Mouse (Mus musculus) spleen, embryonic (tissue): ENCODE results near the gene Agap3.

ENCODE experiments used
- CTCF ChIA-PET: fragments of 350-600 bp; sonication (Branson Sonifier 250); formaldehyde crosslinking; loops from one replicate; lab custom pipeline; 2022; lab: Charles Lee

Gene Agap3

GRCm38 (mm10) chr5:24474025-24474722 is 22.2 kb downstream of the Agap3 start:
- CTCF ChIA-PET, result no interaction called here

- CTCF ChIA-PET, result no interaction called here
Measured at GRCm38 (mm10) chr5:24474723-24475261, 22.8 kb downstream of the Agap3 start.

DNA sequence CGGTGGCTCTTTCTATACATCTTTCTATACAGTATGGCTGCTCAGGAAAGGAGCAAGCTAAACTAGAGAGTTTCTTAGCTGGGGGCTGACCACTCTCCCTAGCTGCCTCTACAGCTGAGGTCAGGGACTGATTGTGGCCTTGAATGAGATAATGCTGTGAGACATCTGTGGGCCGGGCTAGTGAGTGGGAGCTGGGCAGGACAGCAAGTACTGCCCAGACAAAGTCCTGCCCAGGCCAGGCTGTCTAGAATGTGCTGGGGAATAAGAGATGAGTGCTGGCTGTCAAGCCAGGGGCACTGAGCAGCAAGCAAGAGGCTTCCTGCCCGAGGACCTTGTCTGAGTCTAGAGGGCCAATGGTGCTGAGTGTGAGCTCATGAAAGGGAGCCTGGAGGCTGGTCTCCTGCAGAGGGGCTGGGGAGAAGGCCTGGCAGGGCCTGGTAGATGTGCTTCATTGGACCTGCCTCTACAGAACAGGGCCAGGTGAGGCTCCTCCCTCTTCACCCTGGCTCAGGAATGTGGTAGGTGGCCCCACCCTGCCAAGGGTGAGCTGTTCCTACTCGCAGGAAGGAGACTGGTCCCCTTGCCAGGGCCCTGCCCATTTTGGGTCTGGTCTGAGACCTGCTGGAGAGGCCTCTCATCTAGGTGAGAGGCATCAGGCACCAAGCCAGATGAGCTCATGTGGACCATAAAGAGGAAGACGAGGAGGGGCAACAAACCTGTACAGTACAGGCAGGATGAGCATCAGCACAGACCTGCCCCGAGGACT is 23.7 kb downstream of the Agap3 start:
- CTCF ChIA-PET, result interaction anchor here (0.6 kb wide), 1 partner anchor 49 kb away, joined by 3 read pairs; no protein-coding TSS in a partner anchor

- CTCF ChIA-PET, result no interaction called here
Measured at GRCm38 (mm10) chr5:24477909-24478308, 25.9 kb downstream of the Agap3 start.

GRCm38 (mm10) chr5:24481647-24482046 is 29.7 kb downstream of the Agap3 start:
- CTCF ChIA-PET, result no interaction called here

GRCm38 (mm10) chr5:24482247-24483079 is 30.5 kb downstream of the Agap3 start:
- CTCF ChIA-PET, result interaction anchor here (0.5 to 0.6 kb wide), 2 partner anchors 52 to 58 kb away, joined by 3 read pairs; partner anchors contain the start of gene Asb10

DNA sequence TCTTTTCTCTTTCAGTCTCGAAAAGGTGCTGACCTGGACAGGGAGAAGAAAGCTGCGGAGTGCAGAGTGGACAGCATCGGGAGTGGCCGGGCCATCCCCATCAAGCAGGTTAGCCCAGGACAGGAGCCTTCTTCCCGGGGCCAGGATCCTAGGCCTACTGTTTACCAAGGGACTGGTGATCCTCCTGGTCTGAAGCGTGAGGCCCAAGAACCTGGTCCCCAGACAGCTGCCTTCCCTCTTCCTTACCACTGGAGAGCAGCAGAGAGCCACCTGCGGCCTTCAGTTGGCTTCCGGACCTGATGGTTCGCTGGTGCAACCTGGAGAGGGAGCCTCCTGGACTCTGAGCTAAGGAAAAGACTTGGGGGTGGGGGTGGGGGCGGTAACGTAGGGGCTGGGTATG is 31.3 kb downstream of the Agap3 start:
- CTCF ChIA-PET, result interaction anchor here (0.6 kb wide), 1 partner anchor 372 kb away, joined by 3 read pairs; no protein-coding TSS in a partner anchor

DNA sequence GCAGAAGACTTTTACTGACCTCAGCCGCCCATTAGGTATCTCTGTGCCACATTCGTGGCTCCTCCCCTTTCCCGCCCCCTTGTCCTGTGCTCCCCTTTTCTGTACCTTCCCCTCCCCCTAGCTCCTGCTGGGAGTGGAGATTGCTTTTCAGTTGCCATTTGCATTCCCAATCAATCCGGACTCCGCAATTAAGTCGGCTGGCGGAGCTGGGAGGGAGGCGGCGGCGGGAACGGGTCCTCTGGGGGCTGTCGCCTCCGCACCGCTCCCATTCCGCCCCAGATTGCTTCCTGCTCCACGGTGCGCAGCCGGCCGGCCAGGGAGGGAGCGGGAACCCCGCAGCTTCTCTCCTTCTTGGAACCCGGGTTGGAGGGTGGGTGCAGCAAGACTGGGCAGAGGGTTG is 33.0 kb downstream of the Agap3 start:
- CTCF ChIA-PET, result interaction anchor here (1.0 kb wide), 1 partner anchor 33 kb away, joined by 3 read pairs; the partner anchor contains the start of gene Agap3

DNA sequence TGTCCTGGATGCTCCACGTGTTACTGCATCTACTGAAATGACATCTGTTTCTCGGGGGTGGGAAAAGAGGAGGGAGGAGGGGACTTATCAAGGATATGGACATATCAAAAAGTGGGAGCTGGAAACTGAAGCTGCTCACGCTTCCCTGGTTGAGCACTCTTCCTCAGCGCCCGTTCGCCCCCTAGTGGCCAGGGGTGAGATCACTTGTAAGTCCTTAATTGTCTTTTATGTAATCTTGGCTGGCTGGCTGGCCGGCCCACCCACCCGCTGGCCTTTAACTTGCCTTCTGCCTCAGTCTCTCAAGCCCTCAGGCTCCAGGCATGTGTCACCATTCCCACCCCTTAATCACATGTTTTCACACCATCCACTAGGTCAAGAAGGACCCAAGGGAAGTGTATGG is 34.1 kb downstream of the Agap3 start:
- CTCF ChIA-PET, result interaction anchor here (0.6 kb wide), 1 partner anchor 1097 kb away, joined by 4 read pairs; no protein-coding TSS in a partner anchor

DNA sequence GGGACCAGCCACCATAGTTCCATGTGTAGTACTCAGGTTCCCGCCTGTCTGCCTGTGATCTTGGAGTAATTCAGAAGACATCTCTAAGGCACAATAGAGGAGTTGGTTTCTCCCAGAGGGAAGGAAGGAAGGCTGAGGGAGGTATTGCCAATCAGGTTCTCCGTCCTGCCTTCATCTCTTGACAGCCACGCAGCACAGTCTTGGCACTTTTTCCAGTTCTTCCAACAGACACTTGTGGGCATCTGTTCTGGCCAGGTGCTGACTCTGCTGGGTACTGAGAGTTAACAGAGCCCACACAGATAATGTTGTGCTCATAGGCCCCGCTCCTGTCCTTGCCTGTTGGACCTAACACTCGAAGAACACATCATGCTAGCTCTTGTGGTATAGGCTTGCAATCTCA is 34.8 kb downstream of the Agap3 start:
- CTCF ChIA-PET, result no interaction called here

DNA sequence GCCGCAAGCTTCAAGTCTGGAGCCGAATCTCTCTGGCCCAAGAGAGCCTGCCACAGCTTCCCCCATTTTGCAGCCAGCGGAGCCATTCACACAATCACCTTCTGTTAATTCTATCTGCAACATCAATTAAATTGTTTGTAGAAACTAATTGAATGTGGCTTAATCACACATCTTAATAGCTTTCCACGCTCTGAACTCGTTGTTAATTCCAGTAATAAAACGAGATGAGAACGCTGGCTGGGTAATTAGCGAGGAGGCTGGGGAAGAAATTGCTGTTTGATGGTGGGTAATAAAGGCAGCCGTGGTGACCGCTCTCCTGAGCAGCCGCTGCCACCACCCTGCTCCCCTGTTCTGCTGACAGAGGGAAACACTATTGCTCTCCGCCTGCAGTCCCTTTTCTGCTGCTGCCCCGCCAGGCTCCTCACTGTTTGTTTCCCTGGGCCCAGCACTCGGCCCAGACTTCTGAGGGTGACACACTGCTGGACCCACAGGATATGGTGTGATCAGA is 38.5 kb downstream of the Agap3 start:
- CTCF ChIA-PET, result no interaction called here

DNA sequence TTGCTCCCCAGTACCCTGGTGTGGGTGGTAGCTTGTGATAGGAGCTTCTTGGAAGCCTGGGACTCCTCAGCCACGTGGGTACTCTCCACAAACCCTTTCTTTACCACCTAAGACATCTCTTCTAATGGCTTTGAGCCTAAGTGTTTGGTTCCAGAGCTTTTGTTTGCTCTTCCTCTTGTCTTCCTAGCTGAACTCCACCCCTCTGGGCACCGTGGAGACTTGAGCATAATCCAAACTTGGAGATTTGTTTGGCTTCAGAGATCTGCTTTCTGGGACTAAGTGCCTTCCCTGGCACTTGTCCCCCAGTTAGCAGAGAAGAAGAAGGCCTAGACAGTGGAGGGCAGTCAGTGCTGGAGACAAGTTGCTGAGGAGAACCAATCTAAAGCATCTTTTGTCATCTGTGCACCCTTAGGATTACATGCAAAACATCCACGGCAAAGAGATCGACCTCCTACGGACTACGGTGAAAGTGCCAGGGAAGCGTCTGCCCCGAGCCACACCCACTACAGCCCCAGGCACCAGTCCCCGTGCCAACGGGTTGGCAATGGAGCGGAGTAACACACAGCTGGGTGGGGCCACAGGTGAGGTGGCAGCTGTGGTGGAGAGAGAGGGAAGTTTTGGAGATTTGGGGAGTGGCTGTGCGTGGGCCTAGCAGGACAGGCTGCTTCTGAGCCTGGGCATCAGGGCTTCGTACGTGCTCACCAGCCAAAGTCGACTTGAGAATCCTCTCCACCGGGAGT is 40.7 kb downstream of the Agap3 start:
- CTCF ChIA-PET, result no interaction called here

- CTCF ChIA-PET, result no interaction called here
Measured at GRCm38 (mm10) chr5:24495019-24495418, 43.0 kb downstream of the Agap3 start.

DNA sequence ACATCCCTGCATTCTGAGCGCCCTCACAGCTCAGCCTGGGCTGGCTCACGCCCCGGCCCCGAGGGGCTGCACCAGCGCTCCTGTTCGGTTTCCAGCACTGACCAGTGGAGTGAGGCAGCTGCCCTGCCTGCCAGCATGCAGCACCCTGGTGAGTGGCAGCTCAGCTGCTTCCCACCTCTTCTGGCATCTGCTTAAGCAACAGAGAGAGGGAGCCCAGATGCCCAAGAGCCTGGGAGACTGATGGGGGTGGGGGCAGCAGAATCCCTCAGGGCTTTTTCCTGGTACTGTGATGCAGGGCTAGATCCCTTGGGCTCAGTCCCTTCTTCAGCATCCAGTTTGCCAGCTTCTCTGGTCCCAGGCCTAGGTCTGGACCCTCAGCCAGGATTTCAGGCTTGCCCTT is 44.8 kb downstream of the Agap3 start:
- CTCF ChIA-PET, result no interaction called here

DNA sequence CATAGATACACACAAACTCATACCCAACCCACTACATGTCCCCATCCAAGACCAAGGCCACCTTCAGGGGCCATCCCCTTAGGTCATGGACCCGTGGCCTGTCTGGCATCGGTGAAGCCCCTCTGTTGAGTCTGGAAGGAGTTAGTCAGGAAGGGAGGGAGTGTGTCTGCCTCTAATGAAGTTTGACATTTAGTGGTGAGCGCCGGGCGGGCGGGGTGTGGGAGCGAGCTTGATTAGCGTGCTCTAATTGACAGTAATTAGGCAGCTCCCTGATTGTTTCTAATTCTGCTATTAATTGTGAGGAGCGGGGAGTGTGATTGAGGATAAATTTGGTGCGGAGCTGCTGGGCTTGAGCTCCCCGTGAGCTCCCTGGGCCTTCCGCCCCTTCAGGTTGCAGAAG is 45.5 kb downstream of the Agap3 start:
- CTCF ChIA-PET, result interaction anchor here (0.6 kb wide), 1 partner anchor 291 kb away, joined by 3 read pairs; no protein-coding TSS in a partner anchor

GRCm38 (mm10) chr5:24499113-24499512 is 47.1 kb downstream of the Agap3 start:
- CTCF ChIA-PET, result no interaction called here

- CTCF ChIA-PET, result no interaction called here
Measured at GRCm38 (mm10) chr5:24500851-24501250, 48.9 kb downstream of the Agap3 start.

- CTCF ChIA-PET, result no interaction called here
Measured at GRCm38 (mm10) chr5:24502786-24503185, 50.8 kb downstream of the Agap3 start.

DNA sequence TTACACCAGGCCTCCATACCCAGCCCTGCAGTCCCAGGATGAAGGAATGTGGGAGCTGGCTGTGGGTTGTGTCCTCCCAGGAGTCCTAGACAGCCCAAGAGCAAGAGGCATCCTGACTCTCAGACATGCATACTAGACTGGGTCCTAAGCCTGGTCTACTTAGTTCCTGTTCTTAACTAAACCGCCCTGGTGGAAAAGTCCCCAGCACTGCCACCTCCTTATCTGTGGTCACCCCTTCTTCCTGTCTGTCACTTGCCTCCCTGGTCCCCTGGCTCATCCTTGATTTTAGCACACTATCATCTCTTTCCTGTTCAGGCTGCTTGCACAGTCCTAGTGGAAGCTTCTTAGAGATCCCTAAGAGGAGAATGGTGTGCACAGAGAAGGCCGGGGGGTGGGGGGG is 53.5 kb downstream of the Agap3 start:
- CTCF ChIA-PET, result no interaction called here

GRCm38 (mm10) chr5:24508406-24508805 is 56.4 kb downstream of the Agap3 start:
- CTCF ChIA-PET, result interaction anchor here (0.7 kb wide), 1 partner anchor 93 kb away, joined by 4 read pairs; no protein-coding TSS in a partner anchor
